Mouse (Mus musculus) mouse embryonic stem cell (cell line): Measurements from ENCODE around the gene Osbp2.

ENCODE experiments used
- in situ Hi-C, 2 experiments: fragments of 300-500 bp; cut with MboI; formaldehyde crosslinking; loops; 1 replicate in 1 of 2; 3 replicates in 1 of 2; pipeline ENCODE4 v1.14.3; 2019 to 2020; ENCODE audit warnings: low sequenced_read_pairs in 2 of 2, low pct_unique_long_range_greater_than_20kb in 1 of 2, mixed read lengths in 1 of 2; ENCODE audit not compliant: unreplicated experiment in 1 of 2

Gene Osbp2

GRCm38 (mm10) chr11:3774463-3775262 lies 89.0 kb downstream of the Osbp2 start:
- in situ Hi-C loops, result no loop called here

- in situ Hi-C loops, result no loop called here
These were observed 89.8 kb downstream of the Osbp2 start for GRCm38 (mm10) chr11:3773782-3774462.

- in situ Hi-C loops, result no loop called here
These were observed 90.6 kb downstream of the Osbp2 start for GRCm38 (mm10) chr11:3773136-3773535.

- in situ Hi-C loops, result no loop called here
These were observed 92.4 kb downstream of the Osbp2 start for GRCm38 (mm10) chr11:3771348-3771747.

- in situ Hi-C loops, result no loop called here
These were observed 95.9 kb downstream of the Osbp2 start for GRCm38 (mm10) chr11:3767830-3768229.

GRCm38 (mm10) chr11:3766964-3767363 lies 96.7 kb downstream of the Osbp2 start:
- in situ Hi-C loops, result no loop called here

- in situ Hi-C loops, result no loop called here
These were observed 99.4 kb downstream of the Osbp2 start for GRCm38 (mm10) chr11:3764352-3764751.

GRCm38 (mm10) chr11:3761775-3762501 lies 101.8 kb downstream of the Osbp2 start:
- in situ Hi-C loops, result no loop called here

- in situ Hi-C loops, result no loop called here
These were observed 102.4 kb downstream of the Osbp2 start for GRCm38 (mm10) chr11:3761339-3761738.

GRCm38 (mm10) chr11:3759433-3759832 lies 104.3 kb downstream of the Osbp2 start:
- in situ Hi-C loops, result no loop called here

- in situ Hi-C loops, result no loop called here
These were observed 108.4 kb downstream of the Osbp2 start for GRCm38 (mm10) chr11:3755341-3755740.

- in situ Hi-C loops, result no loop called here
These were observed 109.0 kb downstream of the Osbp2 start for GRCm38 (mm10) chr11:3754685-3755084.

GRCm38 (mm10) chr11:3753897-3754296 lies 109.8 kb downstream of the Osbp2 start:
- in situ Hi-C loops, result no loop called here

- in situ Hi-C loops, result no loop called here
These were observed 110.9 kb downstream of the Osbp2 start for GRCm38 (mm10) chr11:3752766-3753165.

- in situ Hi-C loops, result no loop called here
These were observed 113.9 kb downstream of the Osbp2 start for GRCm38 (mm10) chr11:3749831-3750230.

GRCm38 (mm10) chr11:3742449-3742848 lies 121.3 kb downstream of the Osbp2 start:
- in situ Hi-C loops, result no loop called here

- in situ Hi-C loops, result no loop called here
These were observed 122.5 kb downstream of the Osbp2 start for GRCm38 (mm10) chr11:3741183-3741582.

GRCm38 (mm10) chr11:3738778-3739177 lies 124.9 kb downstream of the Osbp2 start:
- in situ Hi-C loops, result no loop called here

GRCm38 (mm10) chr11:3735715-3736114 lies 128.0 kb downstream of the Osbp2 start:
- in situ Hi-C loops, result no loop called here
